Mouse (Mus musculus) retina, embryonic 14.5 days (tissue): ENCODE data around the gene Usp15.
A peak's percentile ranks its signal among the peaks of the same experiment; 100 is the strongest.

ENCODE experiments used
- DNase-seq: peaks from one replicate; pipeline ENCODE4 v3.0.0-alpha.2; 2015; ENCODE audit warnings: low spot score

Gene Usp15

GRCm38 (mm10) chr10:123175771-123176170 is 21.0 kb downstream of the Usp15 start:
- DNase-seq, result peak; percentile 35

GRCm38 (mm10) chr10:123170898-123171297 is 25.9 kb downstream of the Usp15 start:
- DNase-seq, result no peak

GRCm38 (mm10) chr10:123165542-123165941 is 31.3 kb downstream of the Usp15 start:
- DNase-seq, result no peak

GRCm38 (mm10) chr10:123160508-123160907 is 36.3 kb downstream of the Usp15 start:
- DNase-seq, result no peak

- DNase-seq, result no peak
Observed at GRCm38 (mm10) chr10:123159316-123159715, 37.5 kb downstream of the Usp15 start.

- no peak for DNase-seq
Observed at GRCm38 (mm10) chr10:123156392-123156791, 40.4 kb downstream of the Usp15 start.

- no peak for DNase-seq
Observed at GRCm38 (mm10) chr10:123155764-123156163, 41.0 kb downstream of the Usp15 start.

- no peak for DNase-seq
Observed at GRCm38 (mm10) chr10:123153321-123153720, 43.5 kb downstream of the Usp15 start.

GRCm38 (mm10) chr10:123148025-123148814 is 48.6 kb downstream of the Usp15 start:
- DNase-seq, result no peak

GRCm38 (mm10) chr10:123147180-123147579 is 49.6 kb downstream of the Usp15 start:
- DNase-seq, result no peak

- no peak for DNase-seq
Observed at GRCm38 (mm10) chr10:123146349-123146748, 50.4 kb downstream of the Usp15 start.

- DNase-seq, result no peak
Observed at GRCm38 (mm10) chr10:123144256-123144655, 52.5 kb downstream of the Usp15 start.

- no peak for DNase-seq
Observed at GRCm38 (mm10) chr10:123142395-123143050, 54.3 kb downstream of the Usp15 start.

- no peak for DNase-seq
Observed at GRCm38 (mm10) chr10:123135818-123136217, 61.0 kb downstream of the Usp15 start.

- no peak for DNase-seq
Observed at GRCm38 (mm10) chr10:123131487-123131886, 65.3 kb downstream of the Usp15 start.

GRCm38 (mm10) chr10:123120666-123121392 is 76.0 kb downstream of the Usp15 start:
- DNase-seq, result no peak

GRCm38 (mm10) chr10:123116861-123117260 is 79.9 kb downstream of the Usp15 start:
- DNase-seq, result no peak

GRCm38 (mm10) chr10:123113466-123113865 is 83.3 kb downstream of the Usp15 start:
- no peak for DNase-seq

GRCm38 (mm10) chr10:123112787-123113168 is 84.0 kb downstream of the Usp15 start:
- DNase-seq, result no peak

- DNase-seq, result no peak
Observed at GRCm38 (mm10) chr10:123112056-123112786, 84.6 kb downstream of the Usp15 start.

GRCm38 (mm10) chr10:123110548-123110947 is 86.2 kb downstream of the Usp15 start:
- DNase-seq, result peak; percentile 58

GRCm38 (mm10) chr10:123108527-123108926 is 88.3 kb downstream of the Usp15 start:
- DNase-seq, result no peak
